Mouse (Mus musculus): ENCODE measurements around the gene Bag3. TPM values are rescaled to one million over a fixed set of nuclear protein-coding genes. Genes with fewer than 3 reads are reported as not detected.

Gene Bag3
- polyA plus RNA-seq, 1 experiment from 2014 or later, result 22.7 TPM

- no peak for ATAC-seq (replicated peaks; ENCODE audit: extremely low read depth, insufficient read depth, low FRiP score)
- Histone ChIP-seq H3K27ac (ENCODE audit: low read length) (no peak overlapping the region), H3K27me3 (ENCODE audit: control insufficient read depth, insufficient read depth, low read length) (no peaks in the 10 kb centered on the region), H3K4me1 (ENCODE audit: control insufficient read depth, insufficient read depth, low read length) (peaks cover 8% of the 10 kb centered on the region), H3K9ac (ENCODE audit: low read length) (no peak overlapping the region), H3K9me3 (replicated peaks; ENCODE audit: control insufficient read depth, low read length) (no peaks in the 10 kb centered on the region), H3K4me2 (ENCODE audit: low read depth, low read length) (no peak overlapping the region), H3K36me3 (ENCODE audit: control insufficient read depth, insufficient read depth) (no peaks in the 10 kb centered on the region), H3K4me3 (ENCODE audit: low read length) (no peak overlapping the region)
- WGBS, result 73% methylated on average over 4 of the region's 4 CpGs
These were observed 7.1 kb upstream of the Bag3 start for GRCm38 (mm10) chr7:128516346-128516745.

GRCm38 (mm10) chr7:128519316-128520050 is 3.9 kb upstream of the Bag3 start:
- no peak for ATAC-seq (replicated peaks; ENCODE audit: extremely low read depth, insufficient read depth, low FRiP score)
- no peak overlapping the region for H3K27ac ChIP-seq (ENCODE audit: low read length)
- H3K4me1 ChIP-seq (ENCODE audit: control insufficient read depth, insufficient read depth, low read length), result peaks cover 11% of the 10 kb centered on the region
- H3K36me3 ChIP-seq (ENCODE audit: control insufficient read depth, insufficient read depth), result no peaks in the 10 kb centered on the region
- WGBS, result 51% methylated on average over 16 of the region's 16 CpGs
- no peak overlapping the region for H3K9ac ChIP-seq (ENCODE audit: low read length)
- no peaks in the 10 kb centered on the region for H3K27me3 ChIP-seq (ENCODE audit: control insufficient read depth, insufficient read depth, low read length)
- H3K4me2 ChIP-seq (ENCODE audit: low read depth, low read length), result peak overlapping the region; percentile 54
- no peaks in the 10 kb centered on the region for H3K9me3 ChIP-seq (replicated peaks; ENCODE audit: control insufficient read depth, low read length)
- H3K4me3 ChIP-seq (ENCODE audit: low read length), result peak overlapping the region; percentile 28

- H3K4me2 ChIP-seq (ENCODE audit: low read depth, low read length), result peak overlapping the region; percentile 63
- peak overlapping the region; percentile 99 for H3K27ac ChIP-seq (ENCODE audit: low read length)
- WGBS, result under 1% methylated on average over 51 of the region's 51 CpGs
- no peaks in the 10 kb centered on the region for H3K36me3 ChIP-seq (ENCODE audit: control insufficient read depth, insufficient read depth)
- ATAC-seq (replicated peaks; ENCODE audit: extremely low read depth, insufficient read depth, low FRiP score), result peak; percentile 74
- H3K4me1 ChIP-seq (ENCODE audit: control insufficient read depth, insufficient read depth, low read length), result peaks cover 37% of the 10 kb centered on the region
- H3K9ac ChIP-seq (ENCODE audit: low read length), result peak overlapping the region; percentile 98
- H3K27me3 ChIP-seq (ENCODE audit: control insufficient read depth, insufficient read depth, low read length), result no peaks in the 10 kb centered on the region
- peak overlapping the region; percentile 66 for H3K4me3 ChIP-seq (ENCODE audit: low read length)
- H3K9me3 ChIP-seq (replicated peaks; ENCODE audit: control insufficient read depth, low read length), result no peaks in the 10 kb centered on the region
These were observed 656 bp downstream of the Bag3 start for GRCm38 (mm10) chr7:128523962-128524581.

DNA sequence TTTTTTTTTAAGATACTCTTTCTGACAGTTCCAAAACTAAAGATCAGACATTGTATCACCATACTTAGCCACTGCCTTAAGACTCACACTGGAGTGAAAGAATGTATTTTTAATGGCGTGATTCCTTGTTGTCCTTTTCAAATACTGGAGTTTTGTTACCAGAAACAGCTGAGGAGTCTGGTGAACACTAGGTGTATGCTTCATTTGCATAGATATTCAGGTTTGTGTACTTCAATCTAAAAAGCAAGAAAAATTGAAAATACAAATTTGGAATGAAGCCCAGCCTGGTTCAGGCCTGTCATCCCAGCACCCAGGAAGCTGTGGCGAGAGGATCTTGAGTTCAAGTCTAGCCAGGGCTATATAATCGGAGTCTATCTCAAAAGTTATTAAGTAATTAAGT is 1.2 kb downstream of the Bag3 start:
- ATAC-seq (replicated peaks; ENCODE audit: extremely low read depth, insufficient read depth, low FRiP score), result no peak
- H3K36me3 ChIP-seq (ENCODE audit: control insufficient read depth, insufficient read depth), result no peaks in the 10 kb centered on the region
- WGBS, result 64% methylated on average over 3 of the region's 3 CpGs

GRCm38 (mm10) chr7:128526611-128527010 is 3.2 kb downstream of the Bag3 start:
- WGBS, result 41% methylated on average over 6 of the region's 6 CpGs
- 0 out of 2 replicates have a peak overlapping the region, but pooled peaks have one; percentile 6 for H3K4me3 ChIP-seq (ENCODE audit: low read length)
- H3K27ac ChIP-seq (ENCODE audit: low read length), result peak overlapping the region; percentile 53; the same call in 1 of the 2 replicates
- H3K4me1 ChIP-seq (ENCODE audit: control insufficient read depth, insufficient read depth, low read length), result peaks cover 54% of the 10 kb centered on the region
- H3K4me2 ChIP-seq (ENCODE audit: low read depth, low read length), result peak overlapping the region; percentile 44
- no peak for ATAC-seq (replicated peaks; ENCODE audit: extremely low read depth, insufficient read depth, low FRiP score)
- H3K27me3 ChIP-seq (ENCODE audit: control insufficient read depth, insufficient read depth, low read length), result no peaks in the 10 kb centered on the region
- peak overlapping the region; percentile 48; the same call in 1 of the 2 replicates for H3K9ac ChIP-seq (ENCODE audit: low read length)
- H3K9me3 ChIP-seq (replicated peaks; ENCODE audit: control insufficient read depth, low read length), result no peaks in the 10 kb centered on the region
- no peaks in the 10 kb centered on the region for H3K36me3 ChIP-seq (ENCODE audit: control insufficient read depth, insufficient read depth)

More for the DNA sequence above, 1.2 kb downstream of the Bag3 start:
- no peaks in the 10 kb centered on the region for H3K9me3 ChIP-seq (replicated peaks; ENCODE audit: control insufficient read depth, low read length)
- no peaks in the 10 kb centered on the region for H3K27me3 ChIP-seq (ENCODE audit: control insufficient read depth, insufficient read depth, low read length)
- H3K4me2 ChIP-seq (ENCODE audit: low read depth, low read length), result peak overlapping the region; percentile 63
- peak overlapping the region; percentile 98 for H3K9ac ChIP-seq (ENCODE audit: low read length)
- peak overlapping the region; percentile 66 for H3K4me3 ChIP-seq (ENCODE audit: low read length)
- H3K4me1 ChIP-seq (ENCODE audit: control insufficient read depth, insufficient read depth, low read length), result peaks cover 37% of the 10 kb centered on the region
- peak overlapping the region; percentile 99 for H3K27ac ChIP-seq (ENCODE audit: low read length)

DNA sequence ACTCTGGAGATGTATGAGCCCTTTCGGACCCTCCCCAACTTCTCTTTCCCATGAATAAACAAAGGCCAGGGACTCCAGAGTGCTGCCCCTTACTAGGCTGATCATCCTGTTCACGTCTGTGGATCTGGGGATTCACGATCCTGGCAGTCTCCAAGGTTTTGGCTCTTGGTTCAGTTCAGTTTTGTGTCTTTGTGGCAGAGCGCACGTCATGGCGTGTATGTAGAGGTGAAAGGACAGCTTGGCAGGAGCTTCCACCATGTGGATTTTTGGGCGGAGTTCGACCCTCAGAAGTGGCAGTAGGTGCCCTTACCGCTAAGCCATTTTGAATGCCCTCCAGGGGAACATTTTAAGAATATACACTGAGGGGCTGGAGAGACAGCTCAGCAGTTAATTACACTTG is 5.2 kb downstream of the Bag3 start:
- no peak for ATAC-seq (replicated peaks; ENCODE audit: extremely low read depth, insufficient read depth, low FRiP score)
- peak overlapping the region; percentile 33; the same call in 1 of the 2 replicates for H3K9ac ChIP-seq (ENCODE audit: low read length)
- H3K27me3 ChIP-seq (ENCODE audit: control insufficient read depth, insufficient read depth, low read length), result no peaks in the 10 kb centered on the region
- peaks cover 70% of the 10 kb centered on the region for H3K4me1 ChIP-seq (ENCODE audit: control insufficient read depth, insufficient read depth, low read length)
- peak overlapping the region; percentile 42; the same call in 1 of the 2 replicates for H3K4me2 ChIP-seq (ENCODE audit: low read depth, low read length)
- no peaks in the 10 kb centered on the region for H3K36me3 ChIP-seq (ENCODE audit: control insufficient read depth, insufficient read depth)
- WGBS, result 76% methylated on average over 9 of the region's 9 CpGs
- H3K9me3 ChIP-seq (replicated peaks; ENCODE audit: control insufficient read depth, low read length), result no peaks in the 10 kb centered on the region
- H3K4me3 ChIP-seq (ENCODE audit: low read length), result no peak overlapping the region
- peak overlapping the region; percentile 88 for H3K27ac ChIP-seq (ENCODE audit: low read length)

DNA sequence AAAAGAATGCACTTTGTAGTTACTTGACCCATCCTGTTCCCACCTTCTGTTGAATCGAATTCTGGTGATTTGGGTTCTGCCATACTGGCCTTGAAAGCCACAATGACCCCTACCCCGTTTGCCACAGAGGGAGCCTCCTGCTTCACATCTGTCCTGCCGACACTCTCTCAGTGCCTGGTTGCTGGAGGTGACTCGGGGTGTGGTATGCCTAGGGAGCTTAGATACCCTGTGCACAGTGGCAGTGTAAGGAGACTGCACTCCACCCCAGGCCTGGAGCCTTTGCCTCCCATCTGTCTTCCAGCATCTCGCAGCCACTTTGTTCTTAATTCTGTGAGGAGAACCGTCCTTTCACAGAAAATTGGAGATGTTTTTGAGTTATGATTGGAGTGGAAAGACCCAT is 5.7 kb downstream of the Bag3 start:
- 36% methylated on average over 6 of the region's 6 CpGs for WGBS

GRCm38 (mm10) chr7:128529574-128530051 is 6.2 kb downstream of the Bag3 start:
- 17% methylated on average over 14 of the region's 14 CpGs for WGBS
- Histone ChIP-seq H3K27ac (ENCODE audit: low read length) (peak overlapping the region; percentile 88), H3K4me3 (ENCODE audit: low read length) (no peak overlapping the region), H3K9ac (ENCODE audit: low read length) (peak overlapping the region; percentile 60), H3K4me1 (ENCODE audit: control insufficient read depth, insufficient read depth, low read length) (peaks cover 80% of the 10 kb centered on the region), H3K4me2 (ENCODE audit: low read depth, low read length) (peak overlapping the region; percentile 42), H3K27me3 (ENCODE audit: control insufficient read depth, insufficient read depth, low read length) (no peaks in the 10 kb centered on the region), H3K9me3 (replicated peaks; ENCODE audit: control insufficient read depth, low read length) (no peaks in the 10 kb centered on the region), H3K36me3 (ENCODE audit: control insufficient read depth, insufficient read depth) (no peaks in the 10 kb centered on the region)
- peak; percentile 29; the same call in 1 of the 2 replicates for ATAC-seq (replicated peaks; ENCODE audit: extremely low read depth, insufficient read depth, low FRiP score)

More for the DNA sequence above, 5.7 kb downstream of the Bag3 start:
- Histone ChIP-seq H3K9me3 (replicated peaks; ENCODE audit: control insufficient read depth, low read length) (no peaks in the 10 kb centered on the region), H3K27ac (ENCODE audit: low read length) (peak overlapping the region; percentile 88), H3K4me1 (ENCODE audit: control insufficient read depth, insufficient read depth, low read length) (peaks cover 75% of the 10 kb centered on the region), H3K4me3 (ENCODE audit: low read length) (no peak overlapping the region), H3K27me3 (ENCODE audit: control insufficient read depth, insufficient read depth, low read length) (no peaks in the 10 kb centered on the region), H3K36me3 (ENCODE audit: control insufficient read depth, insufficient read depth) (no peaks in the 10 kb centered on the region), H3K4me2 (ENCODE audit: low read depth, low read length) (peak overlapping the region; percentile 42), H3K9ac (ENCODE audit: low read length) (peak overlapping the region; percentile 60)
- ATAC-seq (replicated peaks; ENCODE audit: extremely low read depth, insufficient read depth, low FRiP score), result no peak

DNA sequence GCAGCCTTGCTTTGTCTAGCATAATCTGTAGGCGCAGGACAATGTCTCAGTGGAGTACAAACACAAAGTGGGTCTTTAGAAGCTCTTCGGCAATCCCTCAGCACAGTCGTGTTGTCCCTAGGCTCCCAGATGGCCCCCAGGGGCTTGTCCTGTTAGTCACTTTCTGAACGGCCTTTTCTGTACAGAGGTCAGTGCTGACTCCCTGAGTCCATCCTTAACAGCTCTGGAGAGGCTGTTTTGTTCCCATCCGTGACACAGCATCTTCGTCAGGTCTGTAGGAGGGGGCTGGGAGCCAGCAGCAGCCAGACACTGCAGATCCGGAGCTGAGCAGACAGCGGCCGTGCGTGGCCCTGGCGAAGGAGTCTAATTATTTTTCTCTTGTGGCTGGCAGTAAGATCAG is 7.6 kb downstream of the Bag3 start:
- no peaks in the 10 kb centered on the region for H3K27me3 ChIP-seq (ENCODE audit: control insufficient read depth, insufficient read depth, low read length)
- H3K4me1 ChIP-seq (ENCODE audit: control insufficient read depth, insufficient read depth, low read length), result peaks cover 87% of the 10 kb centered on the region
- peak overlapping the region; percentile 61 for H3K9ac ChIP-seq (ENCODE audit: low read length)
- H3K27ac ChIP-seq (ENCODE audit: low read length), result peak overlapping the region; percentile 78
- 21% methylated on average over 11 of the region's 11 CpGs for WGBS
- no peak for ATAC-seq (replicated peaks; ENCODE audit: extremely low read depth, insufficient read depth, low FRiP score)
- H3K36me3 ChIP-seq (ENCODE audit: control insufficient read depth, insufficient read depth), result no peaks in the 10 kb centered on the region
- no peak overlapping the region for H3K4me3 ChIP-seq (ENCODE audit: low read length)
- peak overlapping the region; percentile 51 for H3K4me2 ChIP-seq (ENCODE audit: low read depth, low read length)
- H3K9me3 ChIP-seq (replicated peaks; ENCODE audit: control insufficient read depth, low read length), result no peaks in the 10 kb centered on the region

All from heart, embryonic 16.5 days (tissue).